Mouse (Mus musculus) cortical plate, adult 2 months (tissue): ENCODE results near the gene Dynll2. TPM values are rescaled to one million over a fixed set of nuclear protein-coding genes. Genes with fewer than 3 reads are reported as not detected.
A peak's percentile ranks its signal among the peaks of the same experiment; 100 is the strongest.

Experiments used
- H3K27ac ChIP-seq: fragments of 200-500 bp; 2 replicates; pipeline ENCODE4 v1.5.1; 2012; ENCODE audit warnings: low read length, control low read depth, inconsistent platforms; ENCODE audit not compliant: insufficient read depth
- H3K4me1 ChIP-seq: fragments of 200-500 bp; 2 replicates; pipeline ENCODE4 v1.6.1; 2011; ENCODE audit warnings: low read length; ENCODE audit not compliant: control insufficient read depth, insufficient read depth
- H3K4me3 ChIP-seq: fragments of 200-500 bp; 2 replicates; pipeline ENCODE4 v1.5.1; 2011; ENCODE audit warnings: mild to moderate bottlenecking, low read length, control low read depth; ENCODE audit not compliant: insufficient read depth
- CTCF ChIP-seq: fragments of 200-500 bp; IDR thresholded peaks from 2 replicates; pipeline ENCODE4 v1.5.1; 2011; ENCODE audit warnings: mild to moderate bottlenecking, control low read depth, low read length; ENCODE audit not compliant: insufficient read depth; ENCODE audit errors: extremely low read depth
- POLR2A ChIP-seq: fragments of 200-500 bp; IDR thresholded peaks from 2 replicates; pipeline ENCODE4 v1.6.1; 2011; ENCODE audit warnings: mild to moderate bottlenecking, low read length, control low read depth; ENCODE audit not compliant: insufficient read depth; ENCODE audit errors: extremely low read depth
- polyA plus RNA-seq: library from polyadenylated mRNA; depleted of rRNA; stranded (reverse); fragments of >200 nt; gene quantifications from 2 replicates; pipeline ENCODE4 v1.2.3, GENCODE M21; 2012; rRNA removed

Gene Dynll2
- polyA plus RNA-seq, 1 experiment, result 396 TPM

DNA sequence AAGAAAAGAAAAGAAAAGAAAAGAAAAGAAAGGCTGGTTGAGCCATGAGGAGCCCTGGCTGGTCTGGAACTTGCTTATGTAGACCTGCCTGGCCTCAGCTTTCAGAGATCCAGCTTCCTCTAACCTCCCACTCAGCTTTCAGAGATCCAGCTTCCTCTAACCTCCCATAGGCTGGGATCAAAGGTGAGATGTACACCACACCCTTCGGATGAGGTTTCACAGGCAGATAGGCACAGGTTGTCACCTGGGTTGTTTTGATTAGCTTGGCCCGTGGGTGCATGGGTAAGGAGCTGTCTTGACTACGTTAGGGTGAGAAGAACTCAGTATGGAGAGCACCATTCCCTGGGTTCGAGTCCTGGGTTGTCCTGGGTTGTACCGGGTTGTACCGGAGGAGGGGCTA lies 14.5 kb downstream of the Dynll2 start:
- TF ChIP-seq CTCF (no peak), POLR2A (no peak)
- no peak overlapping the region for H3K27ac ChIP-seq
- H3K4me1 ChIP-seq, result 0 out of 2 replicates have a peak, but pooled peaks cover 2% of the 10 kb centered on the region
- no peak overlapping the region for H3K4me3 ChIP-seq

GRCm38 (mm10) chr11:87968356-87969122 lies 18.8 kb downstream of the Dynll2 start:
- TF ChIP-seq CTCF, result no peak
- TF ChIP-seq POLR2A, result no peak
- no peak overlapping the region for H3K27ac ChIP-seq
- H3K4me1 ChIP-seq, result no peaks in the 10 kb centered on the region
- H3K4me3 ChIP-seq, result no peak overlapping the region

- Histone ChIP-seq H3K4me3 (no peak overlapping the region), H3K4me1 (no peaks in the 10 kb centered on the region), H3K27ac (no peak overlapping the region)
- TF ChIP-seq POLR2A, result no peak
- TF ChIP-seq CTCF, result peak; percentile 97
Measured at GRCm38 (mm10) chr11:87967692-87968289, 19.5 kb downstream of the Dynll2 start.

DNA sequence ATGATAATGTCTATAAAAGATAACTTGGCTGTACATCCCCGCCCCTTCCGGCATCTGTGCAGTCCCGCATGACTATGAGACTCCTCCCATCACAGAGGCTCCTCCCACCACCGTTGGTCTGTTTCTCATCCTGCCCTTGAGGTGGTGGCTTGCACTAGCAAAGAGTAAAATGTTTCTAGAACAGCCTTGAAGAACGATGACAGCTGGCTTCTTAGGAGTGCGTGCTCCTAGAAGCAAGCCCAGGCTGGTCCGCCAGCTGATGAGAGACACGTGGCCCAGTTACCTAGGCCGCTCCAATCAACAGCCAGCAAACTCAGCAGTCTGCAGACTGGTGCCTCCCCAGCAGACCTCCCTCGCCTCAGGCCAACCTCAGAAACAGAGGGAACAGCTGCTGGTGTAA lies 21.1 kb downstream of the Dynll2 start:
- no peak overlapping the region for H3K4me3 ChIP-seq
- TF ChIP-seq CTCF, result no peak
- H3K27ac ChIP-seq, result no peak overlapping the region
- H3K4me1 ChIP-seq, result no peaks in the 10 kb centered on the region

DNA sequence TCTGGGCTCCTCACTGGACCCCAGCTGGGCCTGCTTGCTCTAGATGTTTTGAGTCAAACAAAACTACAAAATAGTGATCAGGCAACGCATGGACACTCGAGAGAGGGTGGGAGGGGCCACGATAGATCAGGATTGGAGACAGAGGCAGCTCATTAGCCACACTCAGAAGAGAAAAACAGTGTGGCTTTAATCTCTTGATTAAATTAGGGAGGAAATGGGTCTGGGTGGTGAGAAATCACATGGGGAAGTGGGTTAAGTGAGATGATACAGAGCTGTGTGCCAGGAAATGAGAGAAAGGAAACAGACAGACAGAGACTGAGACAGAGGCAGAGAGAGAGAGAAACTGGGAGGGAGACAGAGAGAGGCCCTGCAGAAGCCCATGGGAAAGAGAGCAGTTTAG lies 22.0 kb downstream of the Dynll2 start:
- TF ChIP-seq POLR2A, result no peak
- TF ChIP-seq CTCF, result no peak
- no peak overlapping the region for H3K27ac ChIP-seq
- H3K4me1 ChIP-seq, result no peaks in the 10 kb centered on the region
- no peak overlapping the region for H3K4me3 ChIP-seq

- H3K4me1 ChIP-seq, result no peaks in the 10 kb centered on the region
- H3K4me3 ChIP-seq, result no peak overlapping the region
- H3K27ac ChIP-seq, result no peak overlapping the region
- TF ChIP-seq CTCF (no peak), POLR2A (no peak)
Measured at GRCm38 (mm10) chr11:87957066-87957465, 30.3 kb downstream of the Dynll2 start.

DNA sequence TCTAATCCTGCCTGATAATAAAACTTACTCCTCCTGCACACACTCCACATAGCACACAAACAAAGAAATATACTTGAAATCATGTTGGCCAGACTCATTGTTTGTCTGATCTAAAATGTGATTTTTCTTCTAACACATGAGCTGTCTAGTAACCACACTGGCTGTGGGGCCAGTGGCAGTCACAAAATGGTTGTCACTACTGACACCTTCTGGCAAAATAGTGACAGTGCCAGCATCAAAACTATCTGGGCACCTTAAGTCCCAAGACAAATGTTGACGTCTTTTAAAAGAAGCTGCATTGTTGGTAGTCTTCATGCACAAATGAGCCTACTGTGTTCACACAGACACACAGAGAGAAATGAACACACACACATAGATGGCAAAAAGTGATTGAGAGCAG lies 32.2 kb downstream of the Dynll2 start:
- Histone ChIP-seq H3K4me3 (no peak overlapping the region), H3K27ac (no peak overlapping the region)
- TF ChIP-seq POLR2A (no peak), CTCF (peak; percentile 65)

GRCm38 (mm10) chr11:87949990-87950389 lies 37.3 kb downstream of the Dynll2 start:
- Histone ChIP-seq H3K27ac (no peak overlapping the region), H3K4me1 (no peaks in the 10 kb centered on the region), H3K4me3 (no peak overlapping the region)
- no peak for TF ChIP-seq POLR2A
- peak; percentile 49 for TF ChIP-seq CTCF

More for the DNA sequence above, 32.2 kb downstream of the Dynll2 start:
- no peaks in the 10 kb centered on the region for H3K4me1 ChIP-seq

DNA sequence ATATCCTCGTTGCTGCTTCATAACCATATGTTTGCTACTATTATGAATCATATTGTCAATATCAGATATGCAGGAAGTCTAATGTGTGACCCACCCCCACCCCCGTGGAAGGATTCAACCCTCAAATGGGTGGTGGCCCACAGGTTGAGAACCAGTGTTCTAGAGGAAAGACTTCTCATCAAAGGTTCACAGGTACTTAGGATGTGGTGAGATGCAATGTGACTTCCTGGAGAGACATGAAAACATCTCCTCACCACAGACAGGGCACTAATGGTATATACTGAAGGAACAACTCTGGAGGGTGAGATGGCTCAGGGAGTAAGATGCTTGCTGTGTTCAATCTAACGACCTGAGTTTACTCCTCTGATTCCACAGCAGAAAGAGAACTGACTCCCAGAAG lies 51.9 kb downstream of the Dynll2 start:
- Histone ChIP-seq H3K4me3 (no peak overlapping the region), H3K27ac (no peak overlapping the region), H3K4me1 (no peaks in the 10 kb centered on the region)
- TF ChIP-seq POLR2A, result no peak
- no peak for TF ChIP-seq CTCF

DNA sequence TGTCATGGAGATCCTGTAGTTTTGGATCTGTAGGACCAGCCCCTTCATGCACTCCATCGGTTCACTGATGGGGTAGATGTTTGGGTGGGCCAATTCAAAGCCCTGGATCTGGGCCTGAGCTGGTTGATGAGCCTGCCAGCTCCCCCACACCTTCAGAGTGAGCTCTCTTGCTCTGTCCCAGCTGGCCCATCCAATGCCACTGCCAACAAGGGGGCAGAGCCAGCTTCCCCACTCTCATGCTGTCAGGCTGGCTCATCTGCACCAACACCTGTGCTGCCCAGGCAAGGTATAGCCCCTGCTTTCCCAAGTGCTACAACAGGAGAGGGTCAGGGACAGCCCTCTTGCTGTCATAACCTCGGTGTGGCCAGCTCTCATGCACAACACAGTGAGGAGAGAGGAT lies 53.6 kb downstream of the Dynll2 start:
- no peak overlapping the region for H3K4me3 ChIP-seq
- TF ChIP-seq POLR2A (no peak), CTCF (no peak)
- no peaks in the 10 kb centered on the region for H3K4me1 ChIP-seq
- H3K27ac ChIP-seq, result no peak overlapping the region

DNA sequence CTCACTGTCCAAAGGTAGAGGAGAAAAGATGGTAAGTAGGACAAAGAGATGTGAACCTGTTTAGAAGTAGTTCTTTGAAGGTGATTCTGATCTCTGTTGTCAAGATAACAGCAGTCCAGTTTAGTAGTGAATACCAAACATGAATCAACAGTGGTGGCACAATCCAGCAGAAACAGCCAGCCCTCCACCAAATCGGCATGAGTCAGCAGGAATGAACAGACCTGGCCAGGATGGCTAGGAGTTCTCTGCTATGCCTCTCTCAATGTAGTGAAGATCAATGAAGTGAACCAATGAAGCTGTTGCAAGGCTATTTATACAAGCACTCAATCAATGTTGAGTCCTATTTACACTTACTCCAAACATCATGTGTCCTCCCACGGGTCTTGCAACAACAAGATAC lies 57.0 kb downstream of the Dynll2 start:
- no peak overlapping the region for H3K4me3 ChIP-seq
- TF ChIP-seq POLR2A (no peak), CTCF (no peak)

More for the DNA sequence above, 57.0 kb downstream of the Dynll2 start:
- Histone ChIP-seq H3K27ac (no peak overlapping the region), H3K4me1 (no peaks in the 10 kb centered on the region)

Other genes with a start within 250 kb of the Dynll2 start
- gene Supt4a, start 250.0 kb downstream of the Dynll2 start, polyA plus RNA-seq, result 153 and 154 TPM in 2 replicates
- gene Tspoap1, start 227.0 kb downstream of the Dynll2 start, polyA plus RNA-seq, result 269 and 297 TPM in 2 replicates
- 0.06 TPM in 1 of 2 replicates, not detected in the other for gene Mpo, start 194.0 kb downstream of the Dynll2 start, polyA plus RNA-seq
- 0.72 and 2.4 TPM in 2 replicates for gene Lpo, start 159.2 kb downstream of the Dynll2 start, polyA plus RNA-seq
- 9.8 and 11.8 TPM in 2 replicates for gene Mks1, start 134.3 kb downstream of the Dynll2 start, polyA plus RNA-seq
- 0.53 and 0.90 TPM in 2 replicates for gene Epx, start 112.0 kb downstream of the Dynll2 start, polyA plus RNA-seq
- not detected in 2 replicates for gene Olfr462, start 95.3 kb downstream of the Dynll2 start, polyA plus RNA-seq
- gene Olfr463, start 90.1 kb downstream of the Dynll2 start, polyA plus RNA-seq, result 0.04 TPM in 1 of 2 replicates, not detected in the other
- gene Olfr464, start 66.6 kb downstream of the Dynll2 start, polyA plus RNA-seq, result 2.1 and 3.1 TPM in 2 replicates
- 229 and 247 TPM in 2 replicates for gene Srsf1, start 59.8 kb upstream of the Dynll2 start, polyA plus RNA-seq
- gene Vezf1, start 80.7 kb upstream of the Dynll2 start, polyA plus RNA-seq, result 16.8 and 18.5 TPM in 2 replicates
- 22.3 and 23.9 TPM in 2 replicates for gene Cuedc1, start 110.5 kb upstream of the Dynll2 start, polyA plus RNA-seq
- gene Mrps23, start 216.9 kb upstream of the Dynll2 start, polyA plus RNA-seq, result 68.8 and 69.7 TPM in 2 replicates